Mouse (Mus musculus): Measurements from ENCODE around the gene Tmem267. TPM values are rescaled to one million over a fixed set of nuclear protein-coding genes. Genes with fewer than 3 reads are reported as not detected.

Gene Tmem267
- polyA plus RNA-seq, 1 experiment from 2014 or later, result 3.4 TPM

- no peak overlapping the region for H3K4me3 ChIP-seq (ENCODE audit: inconsistent target)
- no peak overlapping the region for H3K27ac ChIP-seq
- 8% methylated on average over 5 of the region's 5 CpGs for WGBS (ENCODE audit: missing documents)
These were observed 151.5 kb downstream of the Tmem267 start for GRCm38 (mm10) chr13:119639302-119639701.

GRCm38 (mm10) chr13:119640504-119640903 lies 152.7 kb downstream of the Tmem267 start:
- WGBS (ENCODE audit: missing documents), result 43% methylated on average over 4 of the region's 4 CpGs
- no peak overlapping the region for H3K27ac ChIP-seq
- H3K4me3 ChIP-seq (ENCODE audit: inconsistent target), result no peak overlapping the region
- no peaks in the 10 kb centered on the region for H3K79me2 ChIP-seq (ENCODE audit: inconsistent target)
- no peaks in the 10 kb centered on the region for H3K36me3 ChIP-seq (ENCODE audit: inconsistent target)

More at GRCm38 (mm10) chr13:119639302-119639701, 151.5 kb downstream of the Tmem267 start:
- Histone ChIP-seq H3K79me2 (ENCODE audit: inconsistent target) (no peaks in the 10 kb centered on the region), H3K36me3 (ENCODE audit: inconsistent target) (no peaks in the 10 kb centered on the region)

GRCm38 (mm10) chr13:119641145-119641544 lies 153.3 kb downstream of the Tmem267 start:
- 65% methylated on average over 7 of the region's 7 CpGs for WGBS (ENCODE audit: missing documents)
- H3K79me2 ChIP-seq (ENCODE audit: inconsistent target), result no peaks in the 10 kb centered on the region
- H3K36me3 ChIP-seq (ENCODE audit: inconsistent target), result no peaks in the 10 kb centered on the region
- no peak overlapping the region for H3K4me3 ChIP-seq (ENCODE audit: inconsistent target)
- H3K27ac ChIP-seq, result no peak overlapping the region

GRCm38 (mm10) chr13:119644769-119645168 lies 156.9 kb downstream of the Tmem267 start:
- Histone ChIP-seq H3K4me3 (ENCODE audit: inconsistent target) (no peak overlapping the region), H3K27ac (no peak overlapping the region), H3K79me2 (ENCODE audit: inconsistent target) (no peaks in the 10 kb centered on the region), H3K36me3 (ENCODE audit: inconsistent target) (no peaks in the 10 kb centered on the region)
- WGBS (ENCODE audit: missing documents), result 85% methylated on average over 5 of the region's 5 CpGs

- H3K36me3 ChIP-seq (ENCODE audit: inconsistent target), result no peaks in the 10 kb centered on the region
- no peak overlapping the region for H3K27ac ChIP-seq
- no peak overlapping the region for H3K4me3 ChIP-seq (ENCODE audit: inconsistent target)
- no peaks in the 10 kb centered on the region for H3K79me2 ChIP-seq (ENCODE audit: inconsistent target)
- WGBS (ENCODE audit: missing documents), result 93% methylated on average over 1 of the region's 1 CpGs
These were observed 158.7 kb downstream of the Tmem267 start for GRCm38 (mm10) chr13:119646511-119646910.

- Histone ChIP-seq H3K79me2 (ENCODE audit: inconsistent target) (no peaks in the 10 kb centered on the region), H3K4me3 (ENCODE audit: inconsistent target) (no peak overlapping the region), H3K36me3 (ENCODE audit: inconsistent target) (no peaks in the 10 kb centered on the region), H3K27ac (no peak overlapping the region)
- WGBS (ENCODE audit: missing documents), result 84% methylated on average over 15 of the region's 15 CpGs
These were observed 161.3 kb downstream of the Tmem267 start for GRCm38 (mm10) chr13:119648891-119649698.

- WGBS (ENCODE audit: missing documents), result 93% methylated on average over 1 of the region's 1 CpGs
- H3K79me2 ChIP-seq (ENCODE audit: inconsistent target), result no peaks in the 10 kb centered on the region
- no peaks in the 10 kb centered on the region for H3K36me3 ChIP-seq (ENCODE audit: inconsistent target)
These were observed 161.8 kb downstream of the Tmem267 start for GRCm38 (mm10) chr13:119649699-119650046.

GRCm38 (mm10) chr13:119654734-119655133 lies 166.9 kb downstream of the Tmem267 start:
- Histone ChIP-seq H3K36me3 (ENCODE audit: inconsistent target) (no peaks in the 10 kb centered on the region), H3K79me2 (ENCODE audit: inconsistent target) (no peaks in the 10 kb centered on the region), H3K4me3 (ENCODE audit: inconsistent target) (no peak overlapping the region), H3K27ac (no peak overlapping the region)
- WGBS (ENCODE audit: missing documents), result 74% methylated on average over 2 of the region's 2 CpGs

More at GRCm38 (mm10) chr13:119649699-119650046, 161.8 kb downstream of the Tmem267 start:
- Histone ChIP-seq H3K4me3 (ENCODE audit: inconsistent target) (no peak overlapping the region), H3K27ac (no peak overlapping the region)

- H3K36me3 ChIP-seq (ENCODE audit: inconsistent target), result no peaks in the 10 kb centered on the region
- no peak overlapping the region for H3K27ac ChIP-seq
- H3K79me2 ChIP-seq (ENCODE audit: inconsistent target), result no peaks in the 10 kb centered on the region
- 95% methylated on average over 2 of the region's 2 CpGs for WGBS (ENCODE audit: missing documents)
- H3K4me3 ChIP-seq (ENCODE audit: inconsistent target), result no peak overlapping the region
These were observed 168.4 kb downstream of the Tmem267 start for GRCm38 (mm10) chr13:119656246-119656645.

GRCm38 (mm10) chr13:119656846-119657416 lies 169.1 kb downstream of the Tmem267 start:
- Histone ChIP-seq H3K36me3 (ENCODE audit: inconsistent target) (no peaks in the 10 kb centered on the region), H3K79me2 (ENCODE audit: inconsistent target) (no peaks in the 10 kb centered on the region), H3K27ac (no peak overlapping the region), H3K4me3 (ENCODE audit: inconsistent target) (no peak overlapping the region)
- 89% methylated on average over 6 of the region's 6 CpGs for WGBS (ENCODE audit: missing documents)

Other genes starting within 250 kb of the Tmem267 start
- 52.1 to 79.7 TPM (median 63.6 TPM) in 3 replicates for gene Paip1, start 59.4 kb upstream of the Tmem267 start, polyA plus RNA-seq (2018)
- gene 4833420G17Rik, start 25.3 kb upstream of the Tmem267 start, polyA plus RNA-seq (2018), result 12.3 to 28.1 TPM (median 17.4 TPM) in 3 replicates
- 0.17 TPM in 1 of 3 replicates, not detected in the others for gene 3110070M22Rik, start 344 bp downstream of the Tmem267 start, polyA plus RNA-seq (2018)
- gene Ccl28, start 135.8 kb downstream of the Tmem267 start, polyA plus RNA-seq (2018), result 0.10 TPM in 1 of 3 replicates, not detected in the others
- 67.8 to 119 TPM (median 103 TPM) in 3 replicates for gene Hmgcs1, start 202.3 kb downstream of the Tmem267 start, polyA plus RNA-seq (2018)